Mouse (Mus musculus) embryonic stem cell, embryonic (primary cell): Measurements from ENCODE around the gene Dscaml1.

ENCODE experiments used
- CTCF ChIA-PET, 4 experiments: fragments of 300-600 bp in 2 of 4; fragments of 350-600 bp in 2 of 4; sonication (Branson Sonifier 250); formaldehyde crosslinking; loops; one replicate each; lab custom pipeline; 2022; ENCODE audit warnings: inconsistent platforms in 2 of 4; lab: Charles Lee
- POLR2A ChIA-PET, 4 experiments: fragments of 300-600 bp in 2 of 4; fragments of 350-600 bp in 2 of 4; sonication (Branson Sonifier 250); formaldehyde crosslinking; loops; one replicate each; lab custom pipeline; 2022; ENCODE audit warnings: antibody characterized with exemption in 4 of 4, inconsistent platforms in 1 of 4; lab: Charles Lee

Dscaml1 gene

DNA sequence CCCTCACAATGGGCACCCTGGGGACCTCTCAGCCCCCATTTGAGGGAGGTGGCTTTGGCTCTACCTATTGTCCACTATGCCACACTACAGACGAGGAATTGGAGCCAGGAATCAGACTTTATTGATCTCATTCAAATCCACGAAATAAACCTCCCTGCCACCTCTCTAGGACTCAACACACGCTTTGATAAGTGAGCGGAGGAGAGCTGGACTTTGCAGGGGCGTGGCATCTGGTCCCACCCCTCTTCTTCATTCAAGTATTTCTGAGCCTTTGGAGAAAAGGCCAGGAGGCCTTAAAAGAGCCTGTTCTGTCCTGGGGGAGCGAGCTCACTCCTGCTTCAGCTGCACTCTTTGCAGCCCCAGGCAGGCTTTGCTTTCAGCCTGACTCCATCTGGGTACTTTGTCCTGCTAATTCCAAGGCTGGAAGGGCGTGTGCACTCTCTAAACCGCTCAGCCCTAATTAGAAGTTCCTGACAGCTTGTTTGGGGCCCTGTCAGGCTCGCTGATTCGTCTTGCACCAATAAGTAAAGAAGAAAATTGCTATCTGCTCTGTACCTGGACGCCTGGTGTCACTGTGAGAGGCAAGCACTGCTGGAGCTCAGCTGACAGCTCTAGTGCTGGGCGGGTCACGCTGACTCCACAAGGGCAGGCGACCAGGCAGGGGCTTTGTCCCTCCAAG is 75.7 kb downstream of the Dscaml1 start:
- POLR2A ChIA-PET, result interaction anchor here in 3 of 4 experiments (0.6 to 2.9 kb wide), 25 partner anchors 10 to 537 kb away, joined by 3 to 24 read pairs (median 3); no protein-coding TSS in a partner anchor

DNA sequence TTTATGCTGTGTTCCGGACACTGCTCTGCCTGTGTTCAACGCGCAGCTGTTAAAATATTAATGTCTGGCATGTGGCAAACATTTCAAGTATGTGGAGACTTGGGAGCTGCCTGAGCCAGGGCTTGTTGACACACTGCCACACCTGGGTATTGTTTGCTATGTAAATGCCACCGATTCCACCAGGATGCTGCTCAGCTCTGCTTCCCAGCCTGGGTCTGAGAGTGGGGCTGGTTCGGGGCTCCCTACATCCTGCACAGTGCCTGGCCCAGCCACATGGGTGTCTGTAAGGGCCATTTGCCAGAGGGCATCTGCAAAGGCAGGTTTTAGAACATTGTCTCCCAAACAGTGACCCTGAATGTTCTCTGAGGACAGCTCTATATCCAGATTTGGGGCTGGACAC is 78.5 kb downstream of the Dscaml1 start:
- POLR2A ChIA-PET, result interaction anchor here in 2 of 4 experiments (0.6 to 1.5 kb wide), 2 partner anchors 138 to 155 kb away, joined by 3 to 5 read pairs; no protein-coding TSS in a partner anchor
- CTCF ChIA-PET, result no interaction called here

More for the DNA sequence above, 75.7 kb downstream of the Dscaml1 start:
- CTCF ChIA-PET, result interaction anchor here in 3 of 4 experiments (0.8 to 1.4 kb wide), 9 partner anchors 81 to 253 kb away, joined by 3 to 7 read pairs (median 3); no protein-coding TSS in a partner anchor

DNA sequence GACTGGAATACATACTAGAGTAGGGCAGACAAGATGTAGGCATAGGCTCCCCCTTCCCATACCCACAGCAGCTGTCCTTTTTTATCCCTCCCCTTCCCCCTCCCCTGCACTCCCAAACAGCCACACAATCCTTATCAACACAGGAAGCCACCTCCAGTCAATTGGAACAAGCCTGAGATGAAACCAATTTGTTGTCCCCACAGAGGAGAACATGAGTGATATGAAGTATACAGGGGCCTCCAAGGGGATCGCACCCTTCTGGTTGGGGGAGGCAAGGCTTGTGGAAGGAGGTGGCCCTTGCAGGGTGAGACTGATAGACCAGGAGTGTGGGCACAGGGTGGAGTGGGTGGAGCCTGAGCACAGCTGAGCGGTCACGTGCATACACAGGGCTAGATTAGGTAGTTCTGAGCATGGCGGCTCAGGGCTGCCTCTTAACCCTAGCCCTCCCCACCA is 79.1 kb downstream of the Dscaml1 start:
- CTCF ChIA-PET, result interaction anchor here in 1 of 4 experiments (0.9 kb wide), 1 partner anchor 105 kb away, joined by 3 read pairs; no protein-coding TSS in a partner anchor
- POLR2A ChIA-PET, result interaction anchor here in 1 of 4 experiments (1.5 kb wide), 1 partner anchor 156 kb away, joined by 3 read pairs; no protein-coding TSS in a partner anchor

DNA sequence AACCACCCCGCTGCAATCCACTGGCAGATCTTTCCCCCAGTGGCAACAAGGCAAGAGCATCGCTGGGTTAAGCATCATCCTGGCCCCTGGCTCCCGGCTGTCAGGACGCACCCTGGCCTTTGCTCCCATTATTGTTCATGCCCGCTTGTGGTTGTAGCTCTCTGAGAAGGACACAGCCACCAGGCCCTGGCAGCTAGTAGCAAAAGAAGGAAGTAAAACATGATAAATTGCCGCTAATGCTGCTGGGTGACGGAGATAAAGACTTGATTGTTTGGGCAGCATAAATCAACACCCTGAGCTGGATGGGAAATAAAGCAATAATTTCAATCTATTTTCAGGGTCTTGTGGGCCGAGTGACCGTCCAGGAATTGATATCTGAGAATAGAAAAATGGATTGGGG is 81.1 kb downstream of the Dscaml1 start:
- CTCF ChIA-PET, result interaction anchor here in 1 of 4 experiments (1.0 kb wide), 1 partner anchor 95 kb away, joined by 3 read pairs; no protein-coding TSS in a partner anchor
- POLR2A ChIA-PET, result interaction anchor here in 1 of 4 experiments (0.7 kb wide), 1 partner anchor 13 kb away, joined by 3 read pairs; no protein-coding TSS in a partner anchor

DNA sequence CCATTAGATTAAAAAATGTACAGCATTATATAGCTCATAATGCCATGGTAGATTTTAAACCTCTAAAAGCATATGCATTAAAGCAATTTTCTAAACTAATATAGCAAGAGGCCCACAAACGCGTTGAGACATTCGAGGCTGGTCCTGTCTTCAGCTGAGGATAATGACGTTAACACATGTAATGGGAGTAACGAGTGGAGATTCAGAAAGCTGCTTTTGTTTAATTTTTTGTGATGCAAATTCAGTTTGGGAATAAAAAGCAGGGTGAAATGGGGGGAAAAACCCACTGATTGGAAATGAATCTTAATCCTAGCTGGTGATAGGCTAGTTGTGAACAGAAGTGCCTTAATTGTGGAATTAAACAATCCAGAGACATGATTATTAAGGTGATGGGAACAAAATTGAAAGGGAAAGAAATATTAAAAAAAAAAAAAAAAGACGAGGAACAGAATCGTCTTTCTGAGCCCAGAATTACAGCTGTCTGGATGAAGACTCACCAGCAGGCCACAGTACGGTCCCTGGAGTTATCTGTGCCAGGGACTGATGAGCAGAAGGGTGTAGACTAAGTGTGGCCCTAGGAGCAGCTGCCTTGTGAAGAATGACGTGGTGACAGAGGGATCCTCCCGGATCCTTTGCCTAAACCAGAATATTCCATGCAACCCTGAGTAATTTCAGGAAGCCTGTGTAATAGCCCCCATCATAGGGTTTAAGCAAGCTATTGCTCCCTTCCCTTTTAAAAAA is 84.5 kb downstream of the Dscaml1 start:
- ChIA-PET POLR2A (interaction anchor here in 1 of 4 experiments (1.1 kb wide), 1 partner anchor 8 kb away, joined by 3 read pairs; no protein-coding TSS in a partner anchor), CTCF (no interaction called here)

DNA sequence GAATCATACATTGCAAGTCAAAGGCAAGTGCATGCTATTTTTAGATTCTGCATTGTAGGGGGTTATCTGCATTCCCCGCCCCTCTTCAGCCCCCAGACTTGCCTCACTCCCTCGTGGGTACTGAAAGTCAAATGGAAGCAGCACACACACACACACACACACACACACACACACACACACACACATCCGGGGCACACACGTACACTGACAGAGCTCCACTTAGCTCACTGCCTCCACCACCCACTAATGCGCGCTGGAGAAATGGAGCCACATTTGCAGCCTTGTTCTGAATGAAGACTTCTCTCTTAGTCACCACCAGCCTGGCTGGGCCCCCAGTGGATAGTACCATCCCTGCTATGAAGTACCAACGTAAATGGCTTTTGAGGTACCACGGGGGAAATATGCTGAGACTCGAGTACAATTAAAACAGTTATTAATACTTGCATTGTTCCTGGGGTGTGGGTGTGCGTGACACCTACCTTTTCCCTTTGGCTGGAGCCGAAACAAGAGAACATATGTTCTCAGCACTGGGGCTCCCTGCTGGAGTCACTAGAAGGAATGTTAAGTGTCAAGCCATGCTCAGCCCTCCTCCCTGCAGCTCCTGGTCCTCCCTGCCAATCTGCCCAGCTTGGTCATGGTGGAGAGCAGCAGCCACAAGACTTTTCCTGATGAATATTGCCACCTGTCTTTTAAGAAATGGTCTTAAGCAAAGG is 91.7 kb downstream of the Dscaml1 start:
- POLR2A ChIA-PET, result interaction anchor here in 1 of 4 experiments (0.9 kb wide), 1 partner anchor 16 kb away, joined by 3 read pairs; no protein-coding TSS in a partner anchor
- CTCF ChIA-PET, result interaction anchor here in 2 of 4 experiments (0.6 to 1.1 kb wide), 3 partner anchors 20 to 379 kb away, joined by 3 read pairs; no protein-coding TSS in a partner anchor

DNA sequence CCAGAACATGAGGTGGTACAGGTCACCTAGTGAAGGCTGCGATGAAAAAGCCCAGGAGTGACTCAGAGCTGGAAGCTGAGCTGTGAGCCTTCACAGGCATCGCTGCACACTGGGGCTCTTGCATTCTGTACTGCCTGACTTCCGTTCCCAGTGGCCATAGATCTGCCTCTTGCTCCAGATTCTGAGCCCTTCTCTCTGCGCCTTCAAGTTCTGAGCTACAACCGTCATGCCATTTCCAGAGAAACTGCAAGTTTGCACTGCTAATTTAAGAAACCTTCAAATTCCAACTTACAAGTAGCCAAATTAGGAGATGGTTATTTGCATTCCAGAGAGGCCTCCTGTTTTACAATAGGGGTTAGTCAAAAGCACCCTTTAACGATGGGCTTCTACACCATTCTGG is 93.4 kb downstream of the Dscaml1 start:
- CTCF ChIA-PET, result no interaction called here
- POLR2A ChIA-PET, result no interaction called here

DNA sequence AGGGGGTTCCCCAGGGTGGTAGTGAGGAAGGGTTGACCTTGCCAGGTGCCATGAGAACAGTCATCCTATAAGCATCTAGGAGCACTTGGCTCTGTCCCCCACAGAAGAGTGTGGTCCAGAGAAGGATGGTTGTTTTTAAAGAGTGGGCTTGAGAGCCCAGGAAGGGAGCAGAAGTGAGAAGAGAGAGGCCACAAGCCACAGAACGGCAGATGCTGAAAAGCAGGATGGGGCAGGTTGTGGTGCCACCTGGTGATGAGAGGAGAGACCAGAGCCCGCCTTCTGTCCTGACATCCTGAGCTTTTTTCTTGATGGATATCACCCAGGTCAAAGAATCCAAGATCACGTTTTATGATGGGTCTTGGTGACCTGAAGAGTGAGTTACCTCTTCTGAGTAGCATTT is 96.4 kb downstream of the Dscaml1 start:
- ChIA-PET CTCF (no interaction called here), POLR2A (interaction anchor here in 1 of 4 experiments (1.1 kb wide), 1 partner anchor 79 kb away, joined by 3 read pairs; no protein-coding TSS in a partner anchor)

DNA sequence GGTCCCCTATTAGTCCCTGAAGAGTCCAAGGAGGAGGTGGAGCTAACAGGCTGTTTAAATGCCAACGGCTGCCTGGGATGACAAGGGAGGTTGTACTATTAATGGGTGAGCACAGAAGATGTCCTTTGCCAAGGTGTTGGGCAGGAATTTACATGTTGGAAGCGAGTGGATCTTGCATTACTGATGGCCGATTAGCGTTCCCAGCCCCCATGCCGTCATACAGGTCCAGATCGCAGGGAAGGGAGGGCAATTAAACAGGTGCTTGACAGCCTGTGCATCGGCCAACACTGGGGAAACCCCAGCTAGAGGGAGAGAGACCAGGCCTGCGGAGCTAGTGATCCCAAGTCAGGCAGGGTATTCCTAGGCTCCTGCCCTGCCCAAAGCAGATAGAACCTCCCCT is 98.1 kb downstream of the Dscaml1 start:
- CTCF ChIA-PET, result interaction anchor here in 1 of 4 experiments (0.5 kb wide), 1 partner anchor 834 kb away, joined by 5 read pairs; no protein-coding TSS in a partner anchor
- POLR2A ChIA-PET, result interaction anchor here in 2 of 4 experiments (0.6 to 1.6 kb wide), 3 partner anchors 23 to 110 kb away, joined by 3 to 11 read pairs (median 3); no protein-coding TSS in a partner anchor

DNA sequence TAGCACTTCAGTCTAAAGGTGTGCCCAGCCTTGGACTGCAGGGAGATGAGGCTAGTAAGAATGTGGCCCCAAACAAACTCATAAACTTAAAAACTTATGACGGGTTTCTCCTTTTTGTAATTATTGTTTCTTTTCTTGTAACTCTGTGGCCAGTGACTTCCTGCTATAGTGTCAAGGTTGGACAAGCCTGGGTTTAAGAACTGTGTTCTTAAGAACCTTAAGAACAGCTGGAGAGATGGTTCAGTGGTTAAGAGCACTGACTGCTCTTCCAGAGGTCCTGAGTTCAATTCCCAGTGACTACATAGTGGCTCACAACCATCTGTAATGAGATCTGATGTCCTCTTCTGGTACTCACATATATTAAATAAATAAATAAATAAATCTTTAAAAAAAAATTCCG is 106.8 kb downstream of the Dscaml1 start:
- ChIA-PET CTCF (interaction anchor here in 2 of 4 experiments (0.5 to 0.6 kb wide), 4 partner anchors 13 to 1964 kb away, joined by 3 to 7 read pairs (median 4); no protein-coding TSS in a partner anchor), POLR2A (no interaction called here)

DNA sequence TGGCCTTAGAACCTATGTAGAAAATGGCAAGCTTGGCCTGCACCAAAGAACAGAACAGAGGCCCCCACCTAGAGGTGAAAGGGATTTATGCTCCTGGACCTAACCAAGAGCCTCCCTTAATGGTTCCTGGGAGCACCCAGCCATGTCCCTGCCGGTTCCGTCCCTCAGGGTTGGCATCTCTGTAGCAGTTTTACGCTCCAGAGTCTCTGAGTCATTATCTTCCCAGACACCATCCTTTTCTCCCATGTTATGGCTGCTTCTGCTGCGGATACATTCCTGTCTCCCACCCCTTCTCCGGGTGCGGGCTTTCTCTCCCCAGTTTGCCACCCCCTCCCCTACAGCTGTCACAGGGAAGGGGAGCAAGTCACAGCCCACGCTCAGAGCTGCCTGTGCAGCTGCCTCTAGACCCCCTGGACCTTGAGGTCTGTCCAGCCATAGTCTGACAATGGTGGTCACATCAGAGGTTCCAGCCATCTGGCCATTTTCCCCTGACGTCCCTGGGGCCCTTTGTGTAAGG is 108.1 kb downstream of the Dscaml1 start:
- ChIA-PET POLR2A (interaction anchor here in 1 of 4 experiments (1.2 kb wide), 1 partner anchor 33 kb away, joined by 3 read pairs; no protein-coding TSS in a partner anchor), CTCF (no interaction called here)

DNA sequence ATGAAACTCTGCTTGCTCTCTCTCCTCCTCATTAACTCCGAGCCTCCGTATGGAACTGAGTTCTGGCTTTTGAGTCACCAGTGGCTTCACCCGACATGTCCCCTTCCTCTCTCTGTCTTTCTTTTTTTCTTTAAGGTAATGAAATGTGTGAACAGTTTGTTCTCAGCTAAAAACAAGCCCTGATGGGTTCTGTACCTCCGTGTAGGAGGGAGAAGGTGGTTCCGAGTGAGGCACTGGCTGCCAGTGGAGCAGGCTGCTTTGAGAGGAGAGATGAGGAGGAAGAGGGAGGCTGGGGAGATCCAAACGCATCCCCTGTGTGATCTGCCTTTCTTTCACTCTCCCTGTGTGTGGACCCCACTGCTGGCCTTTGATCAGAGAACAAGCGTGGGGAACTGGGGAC is 111.2 kb downstream of the Dscaml1 start:
- ChIA-PET POLR2A (no interaction called here), CTCF (no interaction called here)

DNA sequence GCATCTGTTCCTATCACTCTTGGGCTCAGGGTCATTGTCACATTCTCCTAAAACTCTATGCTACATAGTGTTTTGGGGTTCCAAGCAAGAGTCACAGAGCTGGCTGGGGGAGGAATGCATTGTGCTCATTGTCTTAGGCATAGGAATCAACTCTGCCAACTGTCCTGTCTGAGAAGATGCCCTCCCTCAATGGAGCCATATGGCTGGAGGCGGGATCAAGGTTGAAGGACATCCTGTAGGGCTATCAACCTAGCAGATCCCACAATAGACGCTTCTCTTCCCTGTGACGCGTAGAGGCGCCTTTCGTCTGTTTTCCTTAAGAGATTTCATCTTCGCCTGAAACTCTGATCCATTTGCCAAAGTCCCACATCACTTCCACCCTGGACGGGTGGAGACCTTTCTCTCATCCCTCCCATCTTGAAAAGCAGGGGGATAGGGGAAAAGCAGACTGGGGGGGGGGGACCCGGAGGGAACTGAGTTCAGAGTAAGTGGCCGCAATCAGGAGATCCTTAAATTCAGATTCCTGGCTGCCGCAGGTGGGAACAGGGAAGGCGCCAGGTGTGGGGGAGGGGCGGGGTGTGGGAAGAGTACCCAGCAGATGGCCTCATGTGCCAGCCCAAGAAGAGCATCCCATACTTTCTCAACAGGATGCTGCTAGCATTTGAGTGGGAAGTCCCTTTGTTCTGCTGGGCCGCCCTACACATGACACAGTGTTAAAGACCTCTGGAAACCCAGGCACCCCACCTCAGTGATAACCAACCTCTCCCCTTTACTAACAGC is 113.0 kb downstream of the Dscaml1 start:
- CTCF ChIA-PET, result interaction anchor here in 1 of 4 experiments (0.5 kb wide), 1 partner anchor 215 kb away, joined by 3 read pairs; no protein-coding TSS in a partner anchor
- POLR2A ChIA-PET, result interaction anchor here in 2 of 4 experiments (0.6 to 1.4 kb wide), 2 partner anchors 37 to 104 kb away, joined by 3 to 5 read pairs; no protein-coding TSS in a partner anchor

DNA sequence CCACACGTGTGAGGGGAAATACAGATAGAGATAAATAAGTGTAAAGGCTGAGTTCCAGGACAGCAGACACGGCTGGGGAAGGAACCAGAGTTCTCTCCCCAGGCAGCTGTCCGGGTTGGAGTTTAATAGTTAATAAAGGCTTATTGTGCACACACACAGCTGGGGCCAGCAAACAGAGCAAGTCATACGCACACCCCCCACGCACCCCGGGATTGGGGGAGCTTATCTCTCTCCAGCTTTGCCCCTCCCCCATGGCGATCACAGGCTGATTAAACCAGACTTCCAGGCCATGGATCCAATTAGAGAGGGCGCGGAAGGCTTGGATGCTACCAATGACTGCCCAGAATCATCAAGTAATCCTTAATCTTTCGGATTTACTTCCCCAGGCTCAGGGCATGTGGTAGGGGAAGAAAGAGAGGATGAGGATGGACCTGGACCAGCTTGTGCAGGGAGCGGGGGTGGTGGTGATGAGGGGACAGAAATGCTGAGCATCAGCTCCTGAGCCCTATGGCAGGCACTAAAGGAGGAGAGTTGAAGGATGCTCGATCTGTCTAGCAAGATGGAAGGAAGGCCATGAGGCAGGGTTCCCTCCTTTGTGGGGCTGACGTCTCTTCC is 119.7 kb downstream of the Dscaml1 start:
- ChIA-PET POLR2A (interaction anchor here in 1 of 4 experiments (0.6 kb wide), 1 partner anchor 35 kb away, joined by 3 read pairs; no protein-coding TSS in a partner anchor), CTCF (interaction anchor here in 1 of 4 experiments (0.7 kb wide), 1 partner anchor 13 kb away, joined by 3 read pairs; no protein-coding TSS in a partner anchor)

DNA sequence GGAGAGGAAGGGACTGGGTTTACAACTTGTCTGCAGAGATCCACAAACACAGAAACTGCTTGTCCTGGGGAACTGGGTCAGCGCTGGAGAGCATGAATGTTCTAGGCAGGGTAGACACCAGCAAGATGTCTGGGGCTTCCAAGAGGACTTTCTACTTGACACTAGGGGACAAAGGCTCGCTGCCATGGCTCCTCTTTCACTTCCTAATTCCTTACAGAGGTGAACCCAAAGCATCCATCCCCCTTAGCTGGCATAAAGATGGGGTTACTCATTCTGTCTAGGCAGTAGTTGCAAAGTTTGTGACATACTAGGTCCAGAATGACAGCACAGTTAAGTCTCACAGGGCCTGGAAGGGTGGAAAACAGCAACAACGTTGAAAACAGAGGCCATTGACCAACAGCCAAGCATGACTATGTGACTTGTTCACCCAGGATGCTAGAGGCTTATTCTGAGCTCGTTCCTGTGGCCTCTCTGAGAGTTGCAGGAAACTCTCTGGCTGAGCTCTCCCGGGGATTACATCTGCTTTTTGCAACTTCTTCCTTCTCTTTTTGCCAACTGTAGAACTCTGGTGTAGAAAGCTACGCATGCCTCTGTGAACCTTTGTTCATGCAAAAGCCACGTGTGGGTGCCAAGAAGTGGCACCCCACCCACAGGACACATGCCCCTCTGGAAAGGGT is 120.6 kb downstream of the Dscaml1 start:
- ChIA-PET CTCF (no interaction called here), POLR2A (no interaction called here)

DNA sequence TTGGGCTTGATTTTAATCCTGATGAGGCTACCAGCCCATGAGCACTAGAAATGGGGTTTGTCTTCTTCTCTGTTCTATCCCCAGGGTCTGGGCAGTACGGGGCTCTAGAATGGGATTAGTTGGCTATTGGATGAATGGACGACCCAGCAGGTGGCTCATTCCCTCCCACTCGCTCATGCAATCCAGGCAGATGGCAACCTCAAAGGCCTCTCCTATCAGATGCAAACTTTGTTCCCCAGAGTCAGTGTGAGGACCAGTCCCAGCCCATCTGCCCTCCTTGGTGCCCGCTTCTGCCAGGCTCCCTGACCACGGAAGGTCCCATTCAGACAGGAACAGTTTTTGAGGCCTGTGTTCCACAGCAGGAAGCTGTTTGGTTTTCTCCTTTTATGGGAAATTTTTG is 123.4 kb downstream of the Dscaml1 start:
- POLR2A ChIA-PET, result interaction anchor here in 2 of 4 experiments (0.8 to 1.0 kb wide), 2 partner anchors 23 to 236 kb away, joined by 3 read pairs; no protein-coding TSS in a partner anchor
- CTCF ChIA-PET, result no interaction called here
